Mouse (Mus musculus) megakaryocyte, embryonic 14.5 days (primary cell): ENCODE measurements around the gene Cars.

ENCODE experiments used
- FLI1 ChIP-seq: IDR thresholded peaks from 2 replicates; pipeline ENCODE4 v1.6.1; 2012; ENCODE audit warnings: low read length, inconsistent platforms, mixed read lengths
- GATA1 ChIP-seq: IDR thresholded peaks from 3 replicates; pipeline ENCODE4 v1.6.1; 2012; ENCODE audit warnings: mixed read lengths, low read length, inconsistent platforms, borderline replicate concordance

DNA sequence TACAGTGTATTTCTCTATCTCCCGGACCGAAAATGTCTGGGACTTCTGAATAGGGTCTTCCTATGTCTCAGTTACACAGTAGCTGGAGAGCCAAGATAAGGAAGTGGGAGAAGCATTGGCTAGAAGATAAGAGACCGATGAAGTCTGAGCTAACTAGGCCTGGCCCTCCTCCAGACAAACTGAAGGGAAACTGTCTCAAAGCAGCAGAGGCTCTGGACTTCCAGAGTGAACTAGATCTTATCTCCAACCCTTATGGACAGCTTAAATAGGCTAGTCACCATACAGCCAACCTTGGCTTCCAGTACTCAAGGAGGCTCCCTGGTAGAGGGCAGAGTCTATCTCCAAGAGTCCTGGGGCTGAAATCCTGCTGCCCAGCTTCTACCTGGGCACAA, 34.2 kb downstream of the Cars start:
- peak; percentile 75; the same call in 1 of the 3 replicates for TF ChIP-seq GATA1
- 0 out of 2 replicates have a peak, but pooled peaks have one; percentile 29 for TF ChIP-seq FLI1
